Mouse (Mus musculus) testis, adult 2 months (tissue): ENCODE data around the gene Tmem63b.

Experiments
- CTCF ChIP-seq: fragments of 200-500 bp; IDR thresholded peaks from 2 replicates; pipeline ENCODE4 v1.5.1; 2012; ENCODE audit warnings: low read depth, mild to moderate bottlenecking, inconsistent platforms, low read length, moderate library complexity; ENCODE audit not compliant: control insufficient read depth, insufficient read depth, insufficient replicate concordance
- POLR2A ChIP-seq: fragments of 200-500 bp; IDR thresholded peaks from 2 replicates; pipeline ENCODE4 v1.6.1; 2012; ENCODE audit warnings: low read depth, mild to moderate bottlenecking, inconsistent platforms, low read length, moderate library complexity; ENCODE audit not compliant: control insufficient read depth

- no peak for TF ChIP-seq CTCF
- no peak for TF ChIP-seq POLR2A
These were observed 39.5 kb upstream of the Tmem63b start for GRCm38 (mm10) chr17:45726249-45726648.
